Mouse (Mus musculus): ENCODE measurements around the gene Krtap4-16. TPM values are rescaled to one million over a fixed set of nuclear protein-coding genes. Genes with fewer than 3 reads are reported as not detected.
"Not testable (repeated sequence)": the region's sequence is repeated elsewhere in the genome, so short reads cannot be mapped to it uniquely, and the experiment has no call there.

The Krtap4-16 gene
- not detected in 2 replicates for polyA plus RNA-seq (2014; fragmentation: Nextera tagmentation; extraction: Ambion mirVana)

GRCm38 (mm10) chr11:99851508-99851907 is at the start of gene Krtap4-16:
Gene Krtap4-16, minus strand, starts transcription at chr11:99851608.
- no peaks in the 10 kb centered on the region for H3K4me1 ChIP-seq (replicated peaks; ENCODE audit: control insufficient read depth, insufficient read depth, low read length)
- H3K36me3 ChIP-seq (ENCODE audit: control insufficient read depth, insufficient read depth, low read length): no peaks in the 10 kb centered on the region
- H3K27ac ChIP-seq (ENCODE audit: low read depth, low read length): no peak within 1 kb of the TSS
- H3K4me2 ChIP-seq: no peak within 1 kb of the TSS
- no peaks in the 10 kb centered on the region for H3K9me3 ChIP-seq (ENCODE audit: control insufficient read depth, low read length)
- H3K4me3 ChIP-seq (ENCODE audit: low read depth, low read length): no peak within 1 kb of the TSS
- H3K27me3 ChIP-seq (replicated peaks; ENCODE audit: control insufficient read depth, insufficient read depth, low read length): no peaks in the 10 kb centered on the region
- ATAC-seq (replicated peaks; ENCODE audit: low FRiP score) (no peak), DNase-seq (ENCODE audit: low spot score) (no peak)
- no peak within 1 kb of the TSS for H3K9ac ChIP-seq (ENCODE audit: low read depth, low read length)

- H3K4me2 ChIP-seq; H3K4me1 ChIP-seq (replicated peaks; ENCODE audit: control insufficient read depth, insufficient read depth, low read length): not testable (repeated sequence)
- WGBS: 48% methylated on average over 1 of the region's 1 CpGs
Observed at GRCm38 (mm10) chr11:99878887-99879286, 27.5 kb upstream of the Krtap4-16 start, which contains the start of gene Gm11567. Gene Gm11567, plus strand, starts transcription at chr11:99879187.

GRCm38 (mm10) chr11:99873089-99873488 is 21.7 kb upstream of the Krtap4-16 start, which contains the start of gene Krtap9-1:
Gene Krtap9-1, plus strand, starts transcription at chr11:99873389.
- not testable (repeated sequence) for H3K4me2 ChIP-seq; H3K27ac ChIP-seq (ENCODE audit: low read depth, low read length); H3K36me3 ChIP-seq (ENCODE audit: control insufficient read depth, insufficient read depth, low read length); H3K4me3 ChIP-seq (ENCODE audit: low read depth, low read length); H3K9ac ChIP-seq (ENCODE audit: low read depth, low read length); H3K27me3 ChIP-seq (replicated peaks; ENCODE audit: control insufficient read depth, insufficient read depth, low read length); DNase-seq (ENCODE audit: low spot score); H3K9me3 ChIP-seq (ENCODE audit: control insufficient read depth, low read length); H3K4me1 ChIP-seq (replicated peaks; ENCODE audit: control insufficient read depth, insufficient read depth, low read length); ATAC-seq (replicated peaks; ENCODE audit: low FRiP score)
- 63% methylated on average over 1 of the region's 1 CpGs for WGBS

More at GRCm38 (mm10) chr11:99878887-99879286, 27.5 kb upstream of the Krtap4-16 start, which contains the start of gene Gm11567:
- not testable (repeated sequence) for H3K27me3 ChIP-seq (replicated peaks; ENCODE audit: control insufficient read depth, insufficient read depth, low read length); ATAC-seq (replicated peaks; ENCODE audit: low FRiP score); H3K9ac ChIP-seq (ENCODE audit: low read depth, low read length); H3K36me3 ChIP-seq (ENCODE audit: control insufficient read depth, insufficient read depth, low read length); H3K9me3 ChIP-seq (ENCODE audit: control insufficient read depth, low read length); H3K4me3 ChIP-seq (ENCODE audit: low read depth, low read length); H3K27ac ChIP-seq (ENCODE audit: low read depth, low read length); DNase-seq (ENCODE audit: low spot score)

GRCm38 (mm10) chr11:99864176-99864575 is 12.8 kb upstream of the Krtap4-16 start, which contains the start of gene Gm11559:
Gene Gm11559, plus strand, starts transcription at chr11:99864476.
- H3K4me3 ChIP-seq (ENCODE audit: low read depth, low read length); H3K4me2 ChIP-seq; ATAC-seq (replicated peaks; ENCODE audit: low FRiP score); H3K9ac ChIP-seq (ENCODE audit: low read depth, low read length); H3K36me3 ChIP-seq (ENCODE audit: control insufficient read depth, insufficient read depth, low read length); H3K27me3 ChIP-seq (replicated peaks; ENCODE audit: control insufficient read depth, insufficient read depth, low read length); DNase-seq (ENCODE audit: low spot score); H3K9me3 ChIP-seq (ENCODE audit: control insufficient read depth, low read length); H3K4me1 ChIP-seq (replicated peaks; ENCODE audit: control insufficient read depth, insufficient read depth, low read length); H3K27ac ChIP-seq (ENCODE audit: low read depth, low read length): not testable (repeated sequence)
- 56% methylated on average over 1 of the region's 1 CpGs for whole genome bisulfite sequencing

- no peaks in the 10 kb centered on the region for H3K36me3 ChIP-seq (ENCODE audit: control insufficient read depth, insufficient read depth, low read length)
- no peaks in the 10 kb centered on the region for H3K4me1 ChIP-seq (replicated peaks; ENCODE audit: control insufficient read depth, insufficient read depth, low read length)
- no peak for ATAC-seq (replicated peaks; ENCODE audit: low FRiP score)
- H3K4me2 ChIP-seq: no peak overlapping the region
- H3K4me3 ChIP-seq (ENCODE audit: low read depth, low read length): no peak overlapping the region
- no peak overlapping the region for H3K9ac ChIP-seq (ENCODE audit: low read depth, low read length)
- H3K27me3 ChIP-seq (replicated peaks; ENCODE audit: control insufficient read depth, insufficient read depth, low read length): no peaks in the 10 kb centered on the region
- WGBS: 79% methylated on average over 2 of the region's 2 CpGs
- no peak for DNase-seq (ENCODE audit: low spot score)
- H3K9me3 ChIP-seq (ENCODE audit: control insufficient read depth, low read length): no peaks in the 10 kb centered on the region
- H3K27ac ChIP-seq (ENCODE audit: low read depth, low read length): no peak overlapping the region
Observed at GRCm38 (mm10) chr11:99858761-99859160, 7.4 kb upstream of the Krtap4-16 start.

- H3K4me1 ChIP-seq (replicated peaks; ENCODE audit: control insufficient read depth, insufficient read depth, low read length): no peaks in the 10 kb centered on the region
- WGBS: 80% methylated on average over 2 of the region's 2 CpGs
- DNase-seq (ENCODE audit: low spot score) (no peak), ATAC-seq (replicated peaks; ENCODE audit: low FRiP score) (no peak)
- no peak within 1 kb of the TSS for H3K4me2 ChIP-seq
- H3K9me3 ChIP-seq (ENCODE audit: control insufficient read depth, low read length): no peaks in the 10 kb centered on the region
- H3K4me3 ChIP-seq (ENCODE audit: low read depth, low read length): no peak within 1 kb of the TSS
- no peaks in the 10 kb centered on the region for H3K36me3 ChIP-seq (ENCODE audit: control insufficient read depth, insufficient read depth, low read length)
- H3K9ac ChIP-seq (ENCODE audit: low read depth, low read length): no peak within 1 kb of the TSS
- H3K27ac ChIP-seq (ENCODE audit: low read depth, low read length): no peak within 1 kb of the TSS
- H3K27me3 ChIP-seq (replicated peaks; ENCODE audit: control insufficient read depth, insufficient read depth, low read length): no peaks in the 10 kb centered on the region
Observed at GRCm38 (mm10) chr11:99857617-99858016, 6.2 kb upstream of the Krtap4-16 start, which contains the start of gene Gm11568. Gene Gm11568, plus strand, starts transcription at chr11:99857917.

- H3K4me1 ChIP-seq (replicated peaks; ENCODE audit: control insufficient read depth, insufficient read depth, low read length): no peaks in the 10 kb centered on the region
- no peak overlapping the region for H3K27ac ChIP-seq (ENCODE audit: low read depth, low read length)
- ATAC-seq (replicated peaks; ENCODE audit: low FRiP score): no peak
- no peaks in the 10 kb centered on the region for H3K36me3 ChIP-seq (ENCODE audit: control insufficient read depth, insufficient read depth, low read length)
- H3K9ac ChIP-seq (ENCODE audit: low read depth, low read length): no peak overlapping the region
- 53% methylated on average over 3 of the region's 3 CpGs for WGBS
- no peaks in the 10 kb centered on the region for H3K9me3 ChIP-seq (ENCODE audit: control insufficient read depth, low read length)
- H3K4me2 ChIP-seq: no peak overlapping the region
- H3K27me3 ChIP-seq (replicated peaks; ENCODE audit: control insufficient read depth, insufficient read depth, low read length): no peaks in the 10 kb centered on the region
- H3K4me3 ChIP-seq (ENCODE audit: low read depth, low read length): no peak overlapping the region
- no peak for DNase-seq (ENCODE audit: low spot score)
Observed at GRCm38 (mm10) chr11:99854121-99854520, 2.7 kb upstream of the Krtap4-16 start.

GRCm38 (mm10) chr11:99846746-99847145 is 4.7 kb downstream of the Krtap4-16 start:
- WGBS: 90% methylated on average over 2 of the region's 2 CpGs
- Histone ChIP-seq H3K9me3 (ENCODE audit: control insufficient read depth, low read length) (no peaks in the 10 kb centered on the region), H3K36me3 (ENCODE audit: control insufficient read depth, insufficient read depth, low read length) (no peaks in the 10 kb centered on the region), H3K4me1 (replicated peaks; ENCODE audit: control insufficient read depth, insufficient read depth, low read length) (no peaks in the 10 kb centered on the region), H3K9ac (ENCODE audit: low read depth, low read length) (no peak overlapping the region), H3K27me3 (replicated peaks; ENCODE audit: control insufficient read depth, insufficient read depth, low read length) (no peaks in the 10 kb centered on the region), H3K4me2 (no peak overlapping the region), H3K27ac (ENCODE audit: low read depth, low read length) (no peak overlapping the region), H3K4me3 (ENCODE audit: low read depth, low read length) (no peak overlapping the region)
- ATAC-seq (replicated peaks; ENCODE audit: low FRiP score): no peak
- no peak for DNase-seq (ENCODE audit: low spot score)

GRCm38 (mm10) chr11:99842185-99842584 is 9.2 kb downstream of the Krtap4-16 start:
- no peaks in the 10 kb centered on the region for H3K4me1 ChIP-seq (replicated peaks; ENCODE audit: control insufficient read depth, insufficient read depth, low read length)
- DNase-seq (ENCODE audit: low spot score): no peak
- no peaks in the 10 kb centered on the region for H3K27me3 ChIP-seq (replicated peaks; ENCODE audit: control insufficient read depth, insufficient read depth, low read length)
- no peaks in the 10 kb centered on the region for H3K9me3 ChIP-seq (ENCODE audit: control insufficient read depth, low read length)
- H3K4me2 ChIP-seq: no peak overlapping the region
- no peak overlapping the region for H3K9ac ChIP-seq (ENCODE audit: low read depth, low read length)
- H3K4me3 ChIP-seq (ENCODE audit: low read depth, low read length): no peak overlapping the region
- no peaks in the 10 kb centered on the region for H3K36me3 ChIP-seq (ENCODE audit: control insufficient read depth, insufficient read depth, low read length)
- ATAC-seq (replicated peaks; ENCODE audit: low FRiP score): no peak
- no peak overlapping the region for H3K27ac ChIP-seq (ENCODE audit: low read depth, low read length)
- WGBS: 79% methylated on average over 1 of the region's 1 CpGs
